Mouse (Mus musculus): Measurements from ENCODE around the gene Copg2. TPM values are rescaled to one million over a fixed set of nuclear protein-coding genes. Genes with fewer than 3 reads are reported as not detected.
A peak's percentile ranks its signal among the peaks of the same experiment; 100 is the strongest.

Gene Copg2
- polyA plus RNA-seq, 1 experiment from 2014 or later = 25.6 TPM

DNA sequence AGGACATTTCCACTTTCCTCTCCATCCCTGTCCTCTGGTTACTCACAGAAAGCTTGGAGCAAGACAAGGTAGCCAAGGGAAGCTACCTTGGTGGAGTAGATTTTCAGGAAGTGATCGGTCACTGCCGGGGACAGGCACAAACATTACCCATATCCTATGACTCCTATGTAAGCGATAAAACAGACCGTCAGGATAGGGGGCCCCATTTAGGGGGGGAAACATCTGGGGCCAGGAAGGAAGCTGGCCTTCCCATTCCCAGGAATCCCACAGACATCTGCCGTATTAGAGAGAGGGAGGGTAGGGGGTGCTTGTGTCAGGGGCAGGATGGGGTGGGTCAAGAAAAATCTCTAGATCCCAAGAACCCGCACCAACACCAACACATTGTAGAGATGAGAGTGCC lies 196.4 kb downstream of the Copg2 start:
- H3K27me3 ChIP-seq = no peaks in the 10 kb centered on the region
- H3K9me3 ChIP-seq = no peaks in the 10 kb centered on the region
- H3K4me3 ChIP-seq = no peak overlapping the region
- H3K9ac ChIP-seq (replicated peaks) = no peak overlapping the region
- WGBS = 90% methylated on average over 6 of the region's 6 CpGs
- ATAC-seq (replicated peaks) = no peak
- no peak overlapping the region for H3K27ac ChIP-seq (replicated peaks)
- no peaks in the 10 kb centered on the region for H3K4me1 ChIP-seq
- no peaks in the 10 kb centered on the region for H3K36me3 ChIP-seq
- H3K4me2 ChIP-seq (replicated peaks) = no peak overlapping the region

DNA sequence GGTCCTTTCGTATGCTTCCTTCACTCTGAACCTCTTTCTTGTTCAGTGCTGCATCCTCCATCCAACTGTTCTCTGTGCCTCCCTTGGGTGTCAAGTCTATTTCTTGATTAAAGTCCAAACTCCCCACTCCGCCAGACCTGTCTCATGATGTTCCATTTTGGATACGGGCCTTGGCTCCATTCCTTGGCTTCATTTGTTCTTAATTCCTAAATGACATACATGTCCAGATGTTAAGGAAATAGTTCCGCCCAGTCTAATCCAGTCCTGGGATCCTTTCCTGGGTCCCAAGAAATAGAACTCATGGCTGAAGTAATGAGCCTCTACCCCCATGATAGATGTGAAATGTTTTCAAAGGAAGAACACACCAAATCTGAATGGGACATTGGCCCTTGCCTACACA lies 198.6 kb downstream of the Copg2 start:
- Histone ChIP-seq H3K9ac (replicated peaks) (no peak overlapping the region), H3K4me1 (peaks cover 11% of the 10 kb centered on the region), H3K27ac (replicated peaks) (no peak overlapping the region), H3K4me2 (replicated peaks) (no peak overlapping the region), H3K9me3 (no peaks in the 10 kb centered on the region), H3K27me3 (no peaks in the 10 kb centered on the region), H3K4me3 (no peak overlapping the region), H3K36me3 (no peaks in the 10 kb centered on the region)
- ATAC-seq (replicated peaks) = no peak
- 86% methylated on average over 4 of the region's 4 CpGs for WGBS

MicroRNAs encoded within 50 kb of the gene (microRNA counts, 519-probe panel; counts per million panel counts)
- microRNA mmu-miR-335-3p = 2,813 counts per million, percentile 66 among the panel's probes with 10 or more counts
- 4,220 counts per million, percentile 94 among the panel's probes with 10 or more counts for microRNA mmu-miR-335-5p

Small RNA genes lying within 50 kb of the gene (microRNA-seq; reads per million reads assigned to microRNA genes)
- gene Mir335 = 35,923 reads per million, percentile 99 among the genes with 10 or more reads in this experiment

Other genes with a start within 250 kb of the Copg2 start
- gene Cep41, start 203.0 kb downstream of the Copg2 start, polyA plus RNA-seq (2015; fragmentation: Nextera tagmentation; extraction: Ambion mirVana) = 14.9 and 17.3 TPM in 2 replicates
- gene Mest, start 173.2 kb downstream of the Copg2 start, polyA plus RNA-seq (2015; fragmentation: Nextera tagmentation; extraction: Ambion mirVana) = 313 and 315 TPM in 2 replicates
- 0.23 and 0.51 TPM in 2 replicates for gene Tsga13, start 18.8 kb upstream of the Copg2 start, polyA plus RNA-seq (2015; fragmentation: Nextera tagmentation; extraction: Ambion mirVana)
- gene Klf14, start 62.3 kb upstream of the Copg2 start, polyA plus RNA-seq (2015; fragmentation: Nextera tagmentation; extraction: Ambion mirVana) = 0.14 and 0.20 TPM in 2 replicates

Data from forebrain, embryonic 15.5 days (tissue).